Mouse (Mus musculus) MEL (cell line): ENCODE data around the gene Cldn19. TPM values are rescaled to one million over a fixed set of nuclear protein-coding genes. Genes with fewer than 3 reads are reported as not detected.

ENCODE experiments used
- DNase-seq: peaks from one replicate; pipeline ENCODE4 v3.0.0; 2011; ENCODE audit warnings: low read depth, low spot score
- H3K27ac ChIP-seq: 2 replicates; pipeline ENCODE4 v1.5.1; 2012; ENCODE audit warnings: low read depth, mild to moderate bottlenecking, control low read depth, low read length, moderate library complexity; ENCODE audit not compliant: control insufficient read depth
- H3K27me3 ChIP-seq, 2 experiments: fragments of 150-350 bp in 1 of 2; sonication (generic) in 1 of 2; 2 replicates each; pipeline ENCODE4 v1.6.1; 2012; ENCODE audit warnings: low read length in 2 of 2, mild to moderate bottlenecking in 2 of 2, improper control_type of control experiment in 1 of 2, moderate library complexity in 1 of 2; ENCODE audit not compliant: insufficient read depth in 2 of 2, control insufficient read depth in 1 of 2
- H3K36me3 ChIP-seq, 2 experiments: 2 replicates each; pipeline ENCODE4 v1.6.1; 2012 to 2014; ENCODE audit warnings: low read length in 2 of 2, improper control_type of control experiment in 1 of 2, inconsistent platforms in 1 of 2, mild to moderate bottlenecking in 1 of 2; ENCODE audit not compliant: insufficient read depth in 2 of 2, control insufficient read depth in 1 of 2
- H3K4me1 ChIP-seq, 2 experiments: fragments of 150-350 bp in 1 of 2; sonication (generic) in 1 of 2; 2 replicates each; pipeline ENCODE4 v1.6.1; 2012; ENCODE audit warnings: low read length in 2 of 2, improper control_type of control experiment in 1 of 2, mild to moderate bottlenecking in 1 of 2; ENCODE audit not compliant: insufficient read depth in 2 of 2, control insufficient read depth in 1 of 2
- H3K4me3 ChIP-seq, 2 experiments: fragments of 150-350 bp in 1 of 2; sonication (generic) in 1 of 2; 2 replicates each; pipeline ENCODE4 v1.5.1; 2012; ENCODE audit warnings: low read depth in 2 of 2, low read length in 2 of 2, mild to moderate bottlenecking in 2 of 2, moderate library complexity in 2 of 2, control low read depth in 1 of 2, improper control_type of control experiment in 1 of 2; ENCODE audit not compliant: control insufficient read depth in 1 of 2, insufficient read depth in 1 of 2
- H3K79me2 ChIP-seq: 2 replicates; pipeline ENCODE4 v1.6.1; 2012; ENCODE audit warnings: mild to moderate bottlenecking, low read length, moderate library complexity; ENCODE audit not compliant: control insufficient read depth, poor library complexity, insufficient read depth
- H3K9ac ChIP-seq: 2 replicates; pipeline ENCODE4 v1.6.1; 2012; ENCODE audit warnings: low read depth, mild to moderate bottlenecking, control low read depth, low read length, moderate library complexity; ENCODE audit not compliant: control insufficient read depth, poor library complexity, severe bottlenecking
- H3K9me3 ChIP-seq: fragments of 150-350 bp; sonication (generic); replicated peaks from 2 replicates; pipeline ENCODE4 v1.6.1; 2012; ENCODE audit warnings: mild to moderate bottlenecking, low read length, improper control_type of control experiment, moderate library complexity; ENCODE audit not compliant: insufficient read depth
- CHD2 ChIP-seq: IDR thresholded peaks from 2 replicates; pipeline ENCODE4 v1.6.1; 2011; ENCODE audit warnings: low read length, improper control_type of control experiment
- E2F4 ChIP-seq: IDR thresholded peaks from 2 replicates; pipeline ENCODE4 v1.6.1; 2011; ENCODE audit warnings: low read depth, low read length, improper control_type of control experiment, borderline replicate concordance
- ELF1 ChIP-seq: IDR thresholded peaks from 2 replicates; pipeline ENCODE4 v1.6.1; 2014; ENCODE audit warnings: low read depth, mild to moderate bottlenecking, inconsistent platforms, low read length, improper control_type of control experiment, moderate library complexity
- ETS1 ChIP-seq: IDR thresholded peaks from 2 replicates; pipeline ENCODE4 v1.6.1; 2012; ENCODE audit warnings: low read depth, mild to moderate bottlenecking, inconsistent platforms, low read length, improper control_type of control experiment, moderate library complexity
- GABPA ChIP-seq: IDR thresholded peaks from 2 replicates; pipeline ENCODE4 v1.6.1; 2012; ENCODE audit warnings: low read depth, mild to moderate bottlenecking, inconsistent platforms, low read length, improper control_type of control experiment, moderate library complexity
- GATA1 ChIP-seq: IDR thresholded peaks from 2 replicates; pipeline ENCODE4 v1.6.1; 2011; ENCODE audit warnings: low read depth, low read length, improper control_type of control experiment
- JUND ChIP-seq: IDR thresholded peaks from 2 replicates; pipeline ENCODE4 v1.6.1; 2011; ENCODE audit warnings: low read depth, mild to moderate bottlenecking, improper control_type of control experiment, low read length
- KAT2A ChIP-seq: conservative IDR thresholded peaks from 2 replicates; pipeline ENCODE4 v1.6.1; 2012; ENCODE audit warnings: low read depth, low read length, improper control_type of control experiment, inconsistent platforms
- MAX ChIP-seq: IDR thresholded peaks from 2 replicates; pipeline ENCODE4 v1.6.1; 2011; ENCODE audit warnings: low read length, improper control_type of control experiment
- MAZ ChIP-seq: IDR thresholded peaks from 2 replicates; pipeline ENCODE4 v1.6.1; 2012; ENCODE audit warnings: low read depth, mild to moderate bottlenecking, inconsistent platforms, low read length, improper control_type of control experiment
- POLR2A ChIP-seq, 2 experiments: IDR thresholded peaks; 2 replicates each; pipeline ENCODE4 v1.6.1; 2011 to 2012; ENCODE audit warnings: low read length in 2 of 2, mild to moderate bottlenecking in 2 of 2, control low read depth in 1 of 2, improper control_type of control experiment in 1 of 2, low read depth in 1 of 2, moderate library complexity in 1 of 2; ENCODE audit not compliant: control insufficient read depth in 1 of 2, insufficient read depth in 1 of 2, poor library complexity in 1 of 2
- POLR2AphosphoS2 ChIP-seq: IDR thresholded peaks from 2 replicates; pipeline ENCODE4 v1.6.1; 2011; ENCODE audit warnings: low read length, improper control_type of control experiment
- RCOR1 ChIP-seq: IDR thresholded peaks from 2 replicates; pipeline ENCODE4 v1.6.1; 2012; ENCODE audit warnings: low read depth, mild to moderate bottlenecking, inconsistent platforms, low read length, improper control_type of control experiment
- SMC3 ChIP-seq: IDR thresholded peaks from 2 replicates; pipeline ENCODE4 v1.6.1; 2011; ENCODE audit warnings: low read depth, low read length, improper control_type of control experiment
- TAL1 ChIP-seq: IDR thresholded peaks from 2 replicates; pipeline ENCODE4 v1.6.1; 2012; ENCODE audit warnings: mild to moderate bottlenecking, inconsistent platforms, low read length, moderate library complexity, mixed read lengths
- TCF12 ChIP-seq: IDR thresholded peaks from 2 replicates; pipeline ENCODE4 v1.6.1; 2014; ENCODE audit warnings: low read depth, mild to moderate bottlenecking, inconsistent platforms, low read length, improper control_type of control experiment, moderate library complexity
- USF2 ChIP-seq, 2 experiments: IDR thresholded peaks; 2 replicates each; pipeline ENCODE4 v1.6.1; 2011 to 2012; ENCODE audit warnings: improper control_type of control experiment in 2 of 2, low read length in 2 of 2, borderline replicate concordance in 1 of 2, inconsistent platforms in 1 of 2, low read depth in 1 of 2, mild to moderate bottlenecking in 1 of 2; ENCODE audit not compliant: insufficient read depth in 1 of 2
- ZNF384 ChIP-seq: IDR thresholded peaks from 2 replicates; pipeline ENCODE4 v1.6.1; 2012; ENCODE audit warnings: low read depth, mild to moderate bottlenecking, inconsistent platforms, low read length, improper control_type of control experiment
- polyA plus RNA-seq, 2 experiments: library from polyadenylated mRNA; stranded (reverse) in 1 of 2; unstranded in 1 of 2; fragments of >175 nt in 1 of 2; fragments of >200 nt in 1 of 2; gene quantifications; 2 replicates each; pipeline versions ENCODE4 v1.2.1 to v1.2.4; 2012; ENCODE audit warnings: low replicate concordance in 2 of 2, low read depth in 1 of 2; ENCODE audit not compliant: insufficient read length in 2 of 2, insufficient read depth in 1 of 2, missing spikeins in 1 of 2
- total RNA-seq: library from RNA; depleted of rRNA; stranded (reverse); fragments of 300-350 nt; gene quantifications from 2 replicates; pipeline ENCODE4 v1.2.3, GENCODE M21; 2012; rRNA removed

Cldn19 gene
- total RNA-seq: not detected in 2 replicates
- polyA plus RNA-seq: not detected

GRCm38 (mm10) chr4:119255351-119255750 lies at the start of gene Cldn19:
Gene Cldn19, plus strand, starts transcription at chr4:119255414.
- no peaks in the 10 kb centered on the region for H3K27me3 ChIP-seq

GRCm38 (mm10) chr4:119216667-119217066 lies 38.5 kb upstream of the Cldn19 start:
- TF ChIP-seq E2F4: no peak
- TF ChIP-seq MAZ: no peak
- TF ChIP-seq USF2 (IDR thresholded peaks at IDR 0.05; ENCODE audit: borderline replicate concordance in 1 of 2, insufficient read depth in 1 of 2, low read depth in 1 of 2, low read length in 2 of 2): no peak
- TF ChIP-seq RCOR1: no peak
- H3K4me3 ChIP-seq: no peak overlapping the region
- H3K4me1 ChIP-seq: no peaks in the 10 kb centered on the region
- H3K9ac ChIP-seq: no peak overlapping the region
- H3K79me2 ChIP-seq: no peaks in the 10 kb centered on the region
- no peak overlapping the region for H3K27ac ChIP-seq
- DNase-seq: no peak
- H3K9me3 ChIP-seq: no peaks in the 10 kb centered on the region
- H3K36me3 ChIP-seq: no peaks in the 10 kb centered on the region
- H3K27me3 ChIP-seq: no peaks in the 10 kb centered on the region; a peak in 1 of 4 replicates

More at GRCm38 (mm10) chr4:119255351-119255750, at the start of gene Cldn19:
- H3K36me3 ChIP-seq: no peaks in the 10 kb centered on the region
- H3K79me2 ChIP-seq: no peaks in the 10 kb centered on the region
- no peak within 1 kb of the TSS for H3K27ac ChIP-seq
- DNase-seq: no peak
- TF ChIP-seq USF2 (IDR thresholded peaks at IDR 0.05; ENCODE audit: borderline replicate concordance in 1 of 2, insufficient read depth in 1 of 2, low read depth in 1 of 2, low read length in 2 of 2): no peak
- no peak for TF ChIP-seq TAL1
- no peak for TF ChIP-seq JUND
- TF ChIP-seq GATA1: no peak
- TF ChIP-seq ELF1: no peak
- TF ChIP-seq GABPA: no peak
- TF ChIP-seq SMC3: no peak
- no peak for TF ChIP-seq POLR2A (IDR thresholded peaks at IDR 0.05; ENCODE audit: control insufficient read depth in 1 of 2, insufficient read depth in 1 of 2, low read depth in 1 of 2, low read length in 2 of 2, poor library complexity in 1 of 2)
- no peaks in the 10 kb centered on the region for H3K4me1 ChIP-seq
- H3K9me3 ChIP-seq: no peaks in the 10 kb centered on the region
- H3K4me3 ChIP-seq: no peak within 1 kb of the TSS
- no peak within 1 kb of the TSS for H3K9ac ChIP-seq

- no peak for DNase-seq
- 0 out of 4 replicates have a peak, but pooled peaks cover 0 to 3% of the 10 kb centered on the region in 2 experiments for H3K4me1 ChIP-seq
- no peak within 1 kb of the TSS for H3K9ac ChIP-seq
- H3K9me3 ChIP-seq: no peaks in the 10 kb centered on the region
- no peak for TF ChIP-seq CHD2
- TF ChIP-seq TCF12: no peak
- no peak for TF ChIP-seq POLR2AphosphoS2
- TF ChIP-seq MAZ: no peak
- no peak for TF ChIP-seq KAT2A
- no peak for TF ChIP-seq ZNF384
- TF ChIP-seq ETS1: no peak
- TF ChIP-seq MAX: no peak
- TF ChIP-seq TAL1: no peak
- H3K27me3 ChIP-seq: no peaks in the 10 kb centered on the region; a peak in 1 of 4 replicates
- no peak within 1 kb of the TSS for H3K4me3 ChIP-seq
- no peak within 1 kb of the TSS for H3K27ac ChIP-seq
- H3K36me3 ChIP-seq: 0 out of 4 replicates have a peak, but pooled peaks cover 0 to 3% of the 10 kb centered on the region in 2 experiments
- no peaks in the 10 kb centered on the region for H3K79me2 ChIP-seq
These were observed 37.0 kb upstream of the Cldn19 start, which contains the start of gene Tmem269 for GRCm38 (mm10) chr4:119218169-119218568. Gene Tmem269, minus strand, starts transcription at chr4:119218217.
